Mouse (Mus musculus) left cerebral cortex, postnatal 36 days (tissue): Measurements from ENCODE around the gene Tinf2. TPM values are rescaled to one million over a fixed set of nuclear protein-coding genes. Genes with fewer than 3 reads are reported as not detected.
A peak's percentile ranks its signal among the peaks of the same experiment; 100 is the strongest.

Experiments
- DNase-seq, 2 experiments: peaks; one replicate each; pipeline ENCODE4 v3.0.0; 2021 to 2022; ENCODE audit warnings: low spot score in 2 of 2, mixed read lengths in 1 of 2
- intact Hi-C: fragments of 180-260 bp; cut with DNase I; formaldehyde crosslinking; loops from one replicate; pipeline ENCODE4 v1.15.1; 2025
- total RNA-seq, 2 experiments: library from RNA; stranded (reverse); gene quantifications; 2 replicates each; pipeline ENCODE4 v1.2.3; 2021

The Tinf2 gene
- total RNA-seq, 2 experiments from 2014 or later, result 15.2 to 16.9 TPM

GRCm38 (mm10) chr14:55709509-55709908 lies 27.9 kb upstream of the Tinf2 start:
- no peak for DNase-seq
- intact Hi-C loops, result no loop called here

DNA sequence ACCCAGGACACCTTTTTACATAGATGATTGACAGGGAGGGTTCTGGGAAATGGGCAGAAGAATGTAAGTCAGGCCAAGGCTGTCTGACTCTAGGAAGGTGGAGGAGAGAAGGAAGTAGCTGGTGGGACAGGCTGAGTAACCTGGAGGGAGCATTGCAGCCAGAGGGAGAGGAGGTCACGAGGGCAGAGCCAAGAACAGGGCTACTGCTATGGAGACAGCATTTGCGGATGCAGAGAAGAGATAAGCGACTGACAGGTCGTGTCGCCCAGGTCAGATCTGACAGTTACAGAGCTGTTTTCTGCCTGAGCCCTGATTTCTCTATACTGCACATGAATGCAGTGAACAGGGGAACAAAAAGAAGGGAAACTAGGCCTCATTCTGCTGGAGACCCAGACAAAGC lies 25.8 kb upstream of the Tinf2 start:
- DNase-seq, result no peak
- intact Hi-C loops, result no loop called here

DNA sequence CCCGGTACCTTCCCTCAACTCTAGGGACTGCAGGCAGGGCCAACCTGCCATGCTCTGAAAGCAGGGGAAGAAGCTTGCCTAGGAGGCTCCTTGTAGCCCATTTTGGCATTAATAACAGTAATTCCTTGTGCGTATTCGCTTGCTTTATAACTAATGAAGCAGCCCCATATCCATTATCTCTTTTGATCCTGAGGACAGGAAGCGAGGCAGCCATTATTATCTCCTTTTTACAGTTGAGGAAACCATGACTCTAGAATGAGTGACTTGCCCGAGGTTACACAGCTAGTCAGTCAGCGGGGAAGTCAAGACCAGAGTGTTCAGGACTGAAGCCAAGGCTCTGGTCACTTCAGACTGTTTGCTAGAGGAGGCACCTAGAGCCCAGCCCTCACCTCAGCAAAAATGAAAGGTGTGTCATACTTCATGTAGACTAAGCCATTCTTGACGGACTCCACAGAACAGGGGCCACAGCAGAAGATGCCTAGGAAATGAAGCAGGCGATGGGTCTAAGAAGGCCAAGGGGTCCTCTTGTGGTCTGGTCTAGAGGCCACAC lies 24.5 kb upstream of the Tinf2 start:
- DNase-seq, result no peak
- intact Hi-C loops, result no loop called here

DNA sequence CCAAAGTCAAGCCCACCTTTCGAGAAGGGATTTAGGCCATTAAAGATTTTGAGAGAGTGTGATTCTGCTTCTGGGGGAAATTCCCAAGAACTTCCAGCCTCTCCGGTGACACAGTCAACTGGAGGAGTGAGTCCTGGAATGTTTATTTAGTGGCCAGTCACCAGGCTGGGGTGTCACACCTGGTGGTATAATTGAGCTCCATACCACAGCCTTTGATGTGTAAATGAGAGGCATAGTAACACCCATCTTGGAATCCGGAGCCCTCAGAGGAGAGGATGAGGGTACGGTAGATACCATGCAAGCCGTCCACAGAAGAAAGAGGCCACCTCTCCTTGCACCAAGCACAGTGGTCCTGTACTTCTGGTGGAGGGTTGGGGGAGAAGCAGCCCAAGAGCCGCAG lies 21.1 kb upstream of the Tinf2 start:
- intact Hi-C loops, result no loop called here
- no peak for DNase-seq

GRCm38 (mm10) chr14:55701131-55701530 lies 19.5 kb upstream of the Tinf2 start:
- no peak for DNase-seq
- intact Hi-C loops, result no loop called here

GRCm38 (mm10) chr14:55697226-55697625 lies 15.6 kb upstream of the Tinf2 start:
- intact Hi-C loops, result no loop called here
- DNase-seq, result no peak

GRCm38 (mm10) chr14:55689433-55689832 lies 7.8 kb upstream of the Tinf2 start:
- intact Hi-C loops, result no loop called here
- DNase-seq, result no peak

DNA sequence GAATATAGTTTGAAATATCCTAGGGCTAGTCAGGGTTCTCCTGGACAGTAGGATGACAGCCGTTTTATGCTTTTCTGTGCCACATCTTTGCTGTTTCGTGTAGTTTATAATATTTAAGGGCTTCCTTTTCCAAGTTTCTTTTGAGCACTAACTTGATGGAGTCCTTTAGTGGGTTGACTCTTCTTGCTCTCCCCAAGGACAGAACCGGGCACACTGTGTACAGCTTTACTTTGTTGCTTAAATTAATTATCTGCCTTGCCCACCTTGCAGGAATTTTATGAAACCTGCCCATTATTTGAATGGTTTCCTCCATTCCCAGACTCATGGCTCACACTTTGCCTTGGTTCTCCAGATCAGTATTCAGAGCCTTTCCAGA lies 486 bp upstream of the Tinf2 start:
- intact Hi-C loops, result loop anchor here (1.0 to 2.0 kb wide), 2 partner anchors 41 to 63 kb away; partner anchors contain the start of genes Dhrs1, Nop9 and Rabggta
- no peak for DNase-seq

DNA sequence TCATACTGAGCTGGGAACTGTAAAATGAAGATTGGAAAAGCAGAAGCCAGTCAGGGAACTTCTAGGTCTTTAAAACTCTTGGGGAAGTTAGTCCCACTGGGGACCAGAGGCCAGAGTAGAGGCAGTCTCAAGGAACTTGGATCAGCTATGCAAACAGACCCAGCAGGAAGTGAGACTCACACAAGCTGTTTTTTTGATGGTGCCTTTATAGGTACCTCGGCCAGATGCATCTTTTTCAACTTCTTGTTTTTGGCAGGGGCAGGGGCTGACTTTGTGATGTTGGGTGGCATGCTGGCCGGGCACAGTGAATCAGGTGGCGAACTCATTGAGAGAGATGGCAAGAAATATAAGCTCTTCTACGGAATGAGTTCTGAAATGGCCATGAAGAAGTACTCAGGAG lies 4.0 kb downstream of the Tinf2 start:
- intact Hi-C loops, result no loop called here
- DNase-seq, result no peak

- intact Hi-C loops, result no loop called here
- DNase-seq, result no peak
Measured at GRCm38 (mm10) chr14:55672741-55673060, 8.9 kb downstream of the Tinf2 start.

GRCm38 (mm10) chr14:55671833-55672740 lies 9.5 kb downstream of the Tinf2 start, which contains the start of the genes Gmpr2 and Nedd8:
Gene Gmpr2 (plus strand): TSS chr14:55671941.
Gene Nedd8 (minus strand): TSS chr14:55672124.
- intact Hi-C loops, result no loop called here
- DNase-seq, result peak; percentile 94 to 96

DNA sequence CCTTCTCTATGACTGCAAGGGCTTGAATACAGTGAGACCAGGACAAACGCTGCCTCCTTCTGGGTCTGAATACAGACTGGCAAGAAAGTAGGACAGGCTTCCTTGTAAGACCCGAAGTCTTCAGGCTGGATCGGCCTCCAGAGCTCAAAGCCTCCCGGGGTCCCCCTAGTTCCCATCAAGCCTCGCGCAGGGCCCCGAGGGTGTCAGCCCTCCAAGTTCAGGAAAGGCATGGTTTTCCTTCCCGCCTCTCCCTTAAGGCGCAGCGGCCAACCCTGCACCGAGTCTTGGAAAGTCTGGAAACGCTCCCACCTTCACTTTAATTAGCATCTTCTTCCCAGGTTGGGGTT lies 10.2 kb downstream of the Tinf2 start:
- intact Hi-C loops, result no loop called here
- DNase-seq, result no peak

GRCm38 (mm10) chr14:55660636-55661035 lies 21.0 kb downstream of the Tinf2 start:
- intact Hi-C loops, result no loop called here
- DNase-seq, result no peak

GRCm38 (mm10) chr14:55659960-55660573 lies 21.6 kb downstream of the Tinf2 start, which contains the start of gene Mdp1:
Gene Mdp1 (minus strand): TSS chr14:55660508.
- intact Hi-C loops, result no loop called here
- DNase-seq, result peak; percentile 84 to 86

- intact Hi-C loops, result no loop called here
- DNase-seq, result no peak
Measured at GRCm38 (mm10) chr14:55658011-55658410, 23.6 kb downstream of the Tinf2 start.

GRCm38 (mm10) chr14:55656935-55657334 lies 24.7 kb downstream of the Tinf2 start:
- intact Hi-C loops, result no loop called here
- DNase-seq, result no peak

DNA sequence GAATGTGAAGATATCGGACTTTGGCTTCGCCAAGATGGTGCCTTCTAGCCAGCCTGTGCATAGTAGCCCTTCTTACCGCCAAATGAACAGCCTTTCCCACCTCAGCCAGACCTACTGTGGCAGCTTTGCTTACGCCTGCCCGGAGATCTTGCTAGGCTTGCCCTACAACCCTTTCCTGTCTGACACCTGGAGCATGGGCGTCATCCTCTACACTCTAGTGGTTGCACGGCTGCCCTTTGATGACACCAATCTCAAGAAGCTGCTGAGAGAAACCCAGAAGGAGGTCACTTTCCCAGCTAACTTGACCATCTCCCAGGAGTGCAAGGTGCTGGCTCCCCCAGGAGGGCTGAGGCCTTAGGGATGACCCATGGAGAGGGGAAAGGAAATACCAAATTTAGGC lies 30.1 kb downstream of the Tinf2 start:
- intact Hi-C loops, result no loop called here
- no peak for DNase-seq

DNA sequence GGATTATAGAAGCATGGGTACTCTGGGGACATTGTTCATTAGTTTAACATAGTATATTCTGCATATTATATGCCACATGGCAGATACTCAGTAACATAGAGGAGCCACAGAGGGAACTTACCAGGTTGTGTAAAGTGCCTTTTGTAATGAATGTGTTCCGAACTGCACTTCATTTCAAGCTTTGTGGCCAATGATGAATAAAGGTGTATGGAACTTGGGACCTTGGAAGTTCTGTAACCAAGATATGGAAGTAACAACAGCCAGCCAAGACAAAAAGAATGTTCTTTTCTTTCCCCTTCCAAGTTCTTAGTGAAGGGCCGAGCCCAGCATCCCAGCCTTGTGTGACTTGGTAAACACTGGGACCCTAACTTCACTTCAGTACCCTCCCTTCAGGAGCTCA lies 31.7 kb downstream of the Tinf2 start, which contains the start of gene Tssk4:
Gene Tssk4, plus strand, starts transcription at position 301 of the 400 bp plus-strand sequence.
- intact Hi-C loops, result no loop called here
- DNase-seq, result no peak

DNA sequence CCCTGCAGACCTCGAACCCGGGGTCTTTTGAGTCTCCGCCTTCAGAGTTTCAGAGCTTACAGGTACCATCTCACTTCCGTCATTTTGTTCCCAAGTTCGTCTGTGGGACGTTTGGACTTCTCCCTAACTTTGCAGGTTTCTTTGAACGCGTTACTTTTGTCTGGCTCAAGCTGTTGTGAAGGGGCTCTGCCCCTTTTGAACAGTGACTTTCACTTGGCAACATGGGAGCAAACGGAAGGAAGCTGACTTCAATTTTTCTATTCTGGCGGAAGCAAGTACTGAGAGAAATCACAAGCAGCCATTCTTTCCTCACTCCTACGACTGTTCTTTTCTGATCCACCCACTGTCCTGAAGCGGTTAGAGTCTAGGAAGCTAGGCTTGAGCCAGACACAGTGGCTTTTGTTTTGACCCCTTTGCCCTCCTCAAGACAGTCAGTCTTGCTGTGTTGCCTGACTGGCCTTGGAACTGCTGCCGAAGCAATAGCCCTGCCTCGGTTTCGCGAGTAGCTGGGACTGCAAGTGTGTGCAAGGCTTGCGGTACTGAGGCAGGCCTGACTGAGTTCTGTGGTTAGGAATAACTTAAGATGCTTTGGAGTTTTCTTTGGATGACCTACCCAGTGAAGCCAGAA lies 37.2 kb downstream of the Tinf2 start:
- intact Hi-C loops, result no loop called here
- no peak for DNase-seq
